ENCODE assay signal across 12 mouse cellular contexts in the genomic region with DNA sequence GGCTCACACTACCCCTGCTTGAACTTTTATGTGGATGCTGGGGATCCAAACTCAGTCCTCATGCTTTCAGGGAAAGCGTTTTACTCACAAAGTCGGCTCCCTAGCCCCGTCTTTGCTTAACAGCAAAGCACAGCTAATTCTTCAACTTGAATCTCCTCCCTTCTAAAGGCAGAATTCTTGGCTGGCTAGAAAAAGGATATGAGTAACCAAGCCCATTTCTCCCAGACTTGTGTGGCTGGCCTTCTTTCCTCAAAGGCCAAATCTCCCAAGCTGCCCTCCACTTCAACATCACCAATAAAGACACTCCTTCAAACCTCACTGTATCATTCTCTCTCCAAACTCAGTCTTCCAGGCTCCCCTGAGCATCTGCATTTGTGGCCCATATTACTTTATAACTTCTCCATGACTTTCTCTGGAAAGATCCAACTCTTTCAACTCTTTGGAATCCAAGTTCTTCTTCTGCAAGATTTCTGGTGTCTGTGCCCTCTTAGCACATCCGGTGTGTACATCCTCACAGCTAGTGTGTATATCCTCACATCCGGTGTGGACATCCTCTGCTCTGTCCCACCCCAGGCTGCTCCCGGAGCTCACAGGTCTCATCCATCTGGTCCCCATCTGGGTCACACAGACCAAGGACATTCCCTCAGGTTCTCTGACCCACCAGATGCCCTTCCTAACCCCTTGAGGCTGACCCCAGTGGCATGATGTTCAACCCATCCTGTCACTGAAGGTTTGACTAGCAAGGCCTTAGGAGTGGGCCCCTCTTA. TPM values are rescaled to one million over a fixed set of nuclear protein-coding genes. Genes with fewer than 3 reads are reported as not detected.
DNase-seq lines count a peak whose midpoint lies in the region; ATAC-seq and TF ChIP-seq lines count a peak whose summit lies in the region.
"Had no signal": no experiment of that assay in that cellular context is flagged by ENCODE, and none has a peak within 500 bp of the region (broad histone marks: within the 10 kb centered on the region; RNA-seq: fewer than 3 reads in every experiment).

No protein-coding gene starts in this region.

- no peaks in the 10 kb centered on the region for H3K9me3 ChIP-seq in hindbrain, embryonic 13.5 days
- H3K9me3 ChIP-seq in hindbrain, embryonic 16.5 days (ENCODE audit: control insufficient read depth, low read length), result no peaks in the 10 kb centered on the region
- no peaks in the 10 kb centered on the region for H3K9me3 ChIP-seq in midbrain, embryonic 12.5 days

- H3K27me3 ChIP-seq in hindbrain, embryonic 13.5 days, result no peaks in the 10 kb centered on the region
- H3K27me3 ChIP-seq in hindbrain, embryonic 16.5 days (replicated peaks; ENCODE audit: control insufficient read depth, insufficient read depth, low read length), result no peaks in the 10 kb centered on the region
- H3K27me3 ChIP-seq in midbrain, embryonic 12.5 days, result no peaks in the 10 kb centered on the region

- H3K4me2 ChIP-seq in hindbrain, embryonic 13.5 days, result no peak overlapping the region
- no peak overlapping the region for H3K4me2 ChIP-seq in hindbrain, embryonic 16.5 days (ENCODE audit: low read length)
- no peak overlapping the region for H3K4me2 ChIP-seq in midbrain, embryonic 12.5 days (replicated peaks)

- ATAC-seq in hindbrain, embryonic 13.5 days (ENCODE audit: low FRiP score), result no peak
- no peak for ATAC-seq in hindbrain, embryonic 16.5 days
- no peak for ATAC-seq in midbrain, embryonic 12.5 days (ENCODE audit: low FRiP score, low read depth)

- no peaks in the 10 kb centered on the region for H3K36me3 ChIP-seq in hindbrain, embryonic 13.5 days
- H3K36me3 ChIP-seq in hindbrain, embryonic 16.5 days (ENCODE audit: control insufficient read depth, insufficient read depth, low read length), result no peaks in the 10 kb centered on the region
- no peaks in the 10 kb centered on the region for H3K36me3 ChIP-seq in midbrain, embryonic 12.5 days

- no peak for TF ChIP-seq CTCF in embryonic fibroblast, embryonic 13.5 days (IDR thresholded peaks at IDR 0.05; ENCODE audit: borderline replicate concordance, insufficient read depth, low read length)

- 88% methylated on average over 6 of the region's 6 CpGs for WGBS in hindbrain, embryonic 13.5 days
- WGBS in hindbrain, embryonic 16.5 days, result 82% methylated on average over 6 of the region's 6 CpGs
- WGBS in midbrain, embryonic 12.5 days, result 84% methylated on average over 6 of the region's 6 CpGs

- peak; percentile 67 for DNase-seq in NIH3T3 (ENCODE audit: low read depth)
- no peak for DNase-seq in c-Kit-positive CD71-positive TER-119-positive erythroid progenitor cells, embryonic 14.5 days (ENCODE audit: low spot score)
- no peak for DNase-seq in urinary bladder, postnatal 14 days (ENCODE audit: low spot score)
- no peak for DNase-seq in kidney, postnatal 14 days
- DNase-seq: cerebellum, adult 9-11 months; gastrocnemius, postnatal 25 days; right cerebral cortex, postnatal 4 days; thymus, postnatal 14 days had no signal

- no peak overlapping the region for H3K9ac ChIP-seq in hindbrain, embryonic 13.5 days
- no peak overlapping the region for H3K9ac ChIP-seq in hindbrain, embryonic 16.5 days (ENCODE audit: low read depth, low read length)
- H3K9ac ChIP-seq in midbrain, embryonic 12.5 days (replicated peaks), result no peak overlapping the region

- H3K27ac ChIP-seq in hindbrain, embryonic 13.5 days, result peak overlapping the region; percentile 24; the same call in 1 of the 2 replicates
- H3K27ac ChIP-seq in hindbrain, embryonic 16.5 days (ENCODE audit: low read depth, low read length), result no peak overlapping the region
- H3K27ac ChIP-seq in embryonic fibroblast, embryonic 13.5 days (ENCODE audit: insufficient read depth, low read length), result peak overlapping the region; percentile 97
- peak overlapping the region; percentile 44 for H3K27ac ChIP-seq in midbrain, embryonic 12.5 days (replicated peaks)

- H3K4me3 ChIP-seq in hindbrain, embryonic 13.5 days, result no peak overlapping the region
- no peak overlapping the region for H3K4me3 ChIP-seq in hindbrain, embryonic 16.5 days (ENCODE audit: low read length)
- no peak overlapping the region for H3K4me3 ChIP-seq in embryonic fibroblast, embryonic 13.5 days (ENCODE audit: insufficient read depth, low read length)
- no peak overlapping the region for H3K4me3 ChIP-seq in midbrain, embryonic 12.5 days

- no peak for TF ChIP-seq POLR2A in embryonic fibroblast, embryonic 13.5 days (IDR thresholded peaks at IDR 0.05; ENCODE audit: low read depth, low read length)

- peaks cover 26% of the 10 kb centered on the region for H3K4me1 ChIP-seq in hindbrain, embryonic 13.5 days (replicated peaks)
- peaks cover 19% of the 10 kb centered on the region for H3K4me1 ChIP-seq in hindbrain, embryonic 16.5 days (ENCODE audit: control insufficient read depth, insufficient read depth, low read depth, low read length)
- peaks cover 16% of the 10 kb centered on the region for H3K4me1 ChIP-seq in embryonic fibroblast, embryonic 13.5 days (ENCODE audit: control insufficient read depth, insufficient read depth, low read length)
- peaks cover 35% of the 10 kb centered on the region for H3K4me1 ChIP-seq in midbrain, embryonic 12.5 days

RNA-seq across cellular contexts. Expression of a gene that starts 18.3 kb away (rescaled TPM):
- polyA plus RNA-seq in hindbrain, embryonic 13.5 days (2015; fragmentation: Nextera tagmentation; extraction: Ambion mirVana), result 514 and 518 TPM in 2 replicates
- 377 and 405 TPM in 2 replicates for polyA plus RNA-seq in hindbrain, embryonic 16.5 days (2015; fragmentation: Nextera tagmentation; extraction: Ambion mirVana)
- polyA plus RNA-seq in embryonic fibroblast, embryonic 13.5 days (2011; ENCODE audit: insufficient read length, low read depth, missing spikeins), result 1,359 and 1,364 TPM in 2 replicates
- 737 and 770 TPM in 2 replicates for polyA plus RNA-seq in midbrain, embryonic 12.5 days (2016; fragmentation: Nextera tagmentation; extraction: Ambion mirVana)
